Mouse (Mus musculus) ES-E14 (cell line): ENCODE results near the gene Gucy1a1. TPM values are rescaled to one million over a fixed set of nuclear protein-coding genes. Genes with fewer than 3 reads are reported as not detected.

Experiments used
- DNase-seq: peaks from one replicate; pipeline ENCODE4 v3.0.0-alpha.2; 2013; ENCODE audit warnings: low read depth, low spot score
- H3K27ac ChIP-seq: 2 replicates; pipeline ENCODE4 v1.5.1; 2012; ENCODE audit warnings: low read depth, mild to moderate bottlenecking, low read length, moderate library complexity, mixed read lengths; ENCODE audit not compliant: poor library complexity, insufficient read depth, severe bottlenecking
- H3K36me3 ChIP-seq: 2 replicates; pipeline ENCODE4 v1.6.1; 2012; ENCODE audit warnings: mild to moderate bottlenecking, low read length, moderate library complexity, mixed read lengths; ENCODE audit not compliant: control insufficient read depth, poor library complexity, insufficient read depth, severe bottlenecking
- H3K4me1 ChIP-seq, 2 experiments: fragments of 150-350 bp in 1 of 2; sonication (generic) in 1 of 2; 2 replicates each; pipeline ENCODE4 v1.6.1; 2012; ENCODE audit warnings: low read length in 2 of 2, mild to moderate bottlenecking in 1 of 2, mixed read lengths in 1 of 2; ENCODE audit not compliant: control insufficient read depth in 2 of 2, insufficient read depth in 2 of 2, poor library complexity in 1 of 2
- H3K4me3 ChIP-seq, 2 experiments: fragments of 150-350 bp in 1 of 2; sonication (generic) in 1 of 2; 2 replicates each; pipeline ENCODE4 v1.5.1; 2012; ENCODE audit warnings: low read length in 2 of 2, low read depth in 1 of 2, mild to moderate bottlenecking in 1 of 2, mixed read lengths in 1 of 2; ENCODE audit not compliant: insufficient read depth in 1 of 2, poor library complexity in 1 of 2, severe bottlenecking in 1 of 2
- H3K9ac ChIP-seq: 2 replicates; pipeline ENCODE4 v1.6.1; 2012; ENCODE audit warnings: low read depth, mild to moderate bottlenecking, low read length, mixed read lengths; ENCODE audit not compliant: poor library complexity, insufficient read depth, severe bottlenecking
- H3K9me3 ChIP-seq: fragments of 150-350 bp; sonication (generic); 2 replicates; pipeline ENCODE4 v1.6.1; 2012; ENCODE audit warnings: low read depth, mild to moderate bottlenecking, low read length; ENCODE audit not compliant: control insufficient read depth, insufficient read depth
- CHD2 ChIP-seq: IDR thresholded peaks from 2 replicates; pipeline ENCODE4 v1.6.1; 2014; ENCODE audit warnings: mild to moderate bottlenecking, low read depth, low read length, inconsistent platforms
- HCFC1 ChIP-seq: IDR thresholded peaks from 2 replicates; pipeline ENCODE4 v1.6.1; 2012; ENCODE audit warnings: low read length, inconsistent platforms, borderline replicate concordance; ENCODE audit not compliant: insufficient read depth
- MAFK ChIP-seq: IDR thresholded peaks from 2 replicates; pipeline ENCODE4 v1.6.1; 2014; ENCODE audit warnings: mild to moderate bottlenecking, low read depth, low read length, inconsistent platforms; ENCODE audit not compliant: insufficient read depth
- ZC3H11A ChIP-seq: IDR thresholded peaks from 2 replicates; pipeline ENCODE4 v1.6.1; 2012; ENCODE audit warnings: low read depth, mild to moderate bottlenecking, inconsistent platforms, low read length, borderline replicate concordance
- ZNF384 ChIP-seq: IDR thresholded peaks from 2 replicates; pipeline ENCODE4 v1.6.1; 2012; ENCODE audit warnings: low read depth, low read length, inconsistent platforms
- in situ Hi-C, 2 experiments: fragments of 600-800 bp; cut with MboI; formaldehyde crosslinking; loops; one replicate each; pipeline ENCODE4 v1.15.1; 2025; ENCODE audit warnings: low sequenced_read_pairs in 2 of 2, inconsistent platforms in 1 of 2; ENCODE audit not compliant: unreplicated experiment in 2 of 2
- total RNA-seq: library from RNA; depleted of rRNA; stranded (reverse); fragments of 300-350 nt; gene quantifications from 2 replicates; pipeline ENCODE4 v1.2.3, GENCODE M21; 2012

The Gucy1a1 gene
- total RNA-seq, 1 experiment = 0.04 TPM

- no peak for TF ChIP-seq ZNF384
- TF ChIP-seq ZC3H11A = no peak
- TF ChIP-seq MAFK = no peak
- no peak for TF ChIP-seq CHD2
- TF ChIP-seq HCFC1 = no peak
- Histone ChIP-seq H3K9ac (no peak overlapping the region), H3K9me3 (no peaks in the 10 kb centered on the region), H3K27ac (no peak overlapping the region), H3K4me3 (no peak overlapping the region), H3K4me1 (no peaks in the 10 kb centered on the region), H3K36me3 (no peaks in the 10 kb centered on the region)
- DNase-seq = no peak
- in situ Hi-C loops = no loop called here
Observed at GRCm38 (mm10) chr3:82145978-82146377, 389 bp upstream of the Gucy1a1 start.

- H3K27ac ChIP-seq = no peak overlapping the region
- H3K9me3 ChIP-seq = no peaks in the 10 kb centered on the region
- in situ Hi-C loops = no loop called here
- peak overlapping the region; percentile 45 to 54; a peak in 3 of 4 replicates for H3K4me3 ChIP-seq
- no peaks in the 10 kb centered on the region for H3K4me1 ChIP-seq
- H3K36me3 ChIP-seq = no peaks in the 10 kb centered on the region
- no peak for DNase-seq
- TF ChIP-seq CHD2 = no peak
- TF ChIP-seq MAFK = no peak
- TF ChIP-seq HCFC1 = no peak
- no peak for TF ChIP-seq ZC3H11A
- no peak for TF ChIP-seq ZNF384
- H3K9ac ChIP-seq = no peak overlapping the region
Observed at GRCm38 (mm10) chr3:82144725-82145125, 864 bp downstream of the Gucy1a1 start.

- DNase-seq = no peak
- H3K4me3 ChIP-seq = no peak overlapping the region
- no peaks in the 10 kb centered on the region for H3K36me3 ChIP-seq
- no peak overlapping the region for H3K9ac ChIP-seq
- TF ChIP-seq ZC3H11A (no peak), MAFK (no peak), ZNF384 (no peak)
- H3K9me3 ChIP-seq = no peaks in the 10 kb centered on the region
- no peaks in the 10 kb centered on the region for H3K4me1 ChIP-seq
- H3K27ac ChIP-seq = no peak overlapping the region
- in situ Hi-C loops = no loop called here
Observed at GRCm38 (mm10) chr3:82140781-82141180, 4.8 kb downstream of the Gucy1a1 start.

GRCm38 (mm10) chr3:82138002-82138667 lies 7.5 kb downstream of the Gucy1a1 start:
- no peaks in the 10 kb centered on the region for H3K36me3 ChIP-seq
- H3K9ac ChIP-seq = no peak overlapping the region
- H3K4me3 ChIP-seq = no peak overlapping the region
- H3K27ac ChIP-seq = no peak overlapping the region
- no peaks in the 10 kb centered on the region for H3K4me1 ChIP-seq
- no peaks in the 10 kb centered on the region for H3K9me3 ChIP-seq
- in situ Hi-C loops = no loop called here
- DNase-seq = no peak
- no peak for TF ChIP-seq ZC3H11A
- TF ChIP-seq MAFK = no peak
- no peak for TF ChIP-seq HCFC1
- TF ChIP-seq ZNF384 = no peak
- TF ChIP-seq CHD2 = no peak

GRCm38 (mm10) chr3:82135483-82135882 lies 10.1 kb downstream of the Gucy1a1 start:
- H3K27ac ChIP-seq = no peak overlapping the region
- no peak for DNase-seq
- no peaks in the 10 kb centered on the region for H3K9me3 ChIP-seq
- in situ Hi-C loops = no loop called here
- TF ChIP-seq HCFC1 (no peak), MAFK (no peak), CHD2 (no peak), ZC3H11A (no peak), ZNF384 (no peak)
- no peaks in the 10 kb centered on the region for H3K4me1 ChIP-seq
- H3K9ac ChIP-seq = no peak overlapping the region
- H3K4me3 ChIP-seq = no peak overlapping the region
- no peaks in the 10 kb centered on the region for H3K36me3 ChIP-seq
